Mouse (Mus musculus): Measurements from ENCODE around the gene G6pdx. TPM values are rescaled to one million over a fixed set of nuclear protein-coding genes. Genes with fewer than 3 reads are reported as not detected.

The G6pdx gene
- total RNA-seq, 2 experiments from 2014 or later, result 5.8 to 6.5 TPM

Other genes with a start within 250 kb of the G6pdx start
- gene Flna, start 179.4 kb downstream of the G6pdx start, total RNA-seq (2021), result 100 to 1,000 TPM in 1 of 2 experiments, 10 to 100 TPM in 1; 91.7 to 120 TPM
- 10 to 100 TPM; 30.5 to 33.6 TPM for gene Emd, start 174.5 kb downstream of the G6pdx start, total RNA-seq (2021)
- gene Rpl10, start 158.4 kb downstream of the G6pdx start, total RNA-seq (2021), result 100 to 1,000 TPM; 217 to 221 TPM
- 10 to 100 TPM; 42.1 to 45.2 TPM for gene Taz, start 147.3 kb downstream of the G6pdx start, total RNA-seq (2021)
- gene Dnase1l1, start 146.9 kb downstream of the G6pdx start, total RNA-seq (2021), result 10 to 100 TPM; 13.2 to 17.5 TPM
- 100 to 1,000 TPM; 128 to 139 TPM for gene Atp6ap1, start 132.1 kb downstream of the G6pdx start, total RNA-seq (2021)
- gene Gdi1, start 124.2 kb downstream of the G6pdx start, total RNA-seq (2021), result 10 to 100 TPM; 71.4 to 80.9 TPM
- 10 to 100 TPM; 23.8 to 25.7 TPM for gene Fam50a, start 116.2 kb downstream of the G6pdx start, total RNA-seq (2021)
- 1 to 10 TPM in 1 of 2 experiments, under 1 TPM in 1; 0.81 to 1.1 TPM for gene Plxna3, start 100.1 kb downstream of the G6pdx start, total RNA-seq (2021)
- gene Lage3, start 75.6 kb downstream of the G6pdx start, total RNA-seq (2021), result 10 to 100 TPM; 30.6 to 36.7 TPM
- 10 to 100 TPM; 65.9 to 69.6 TPM for gene Ubl4a, start 56.0 kb downstream of the G6pdx start, total RNA-seq (2021)
- 1 to 10 TPM; 4.3 to 5.4 TPM for gene Slc10a3, start 55.8 kb downstream of the G6pdx start, total RNA-seq (2021)
- gene Fam3a, start 35.9 kb downstream of the G6pdx start, total RNA-seq (2021), result 10 to 100 TPM; 15.4 to 19.3 TPM
- gene Ikbkg, start 35.9 kb downstream of the G6pdx start, total RNA-seq (2021), result 10 to 100 TPM; 48.3 to 48.5 TPM
- gene Gm6880, start 52.2 kb upstream of the G6pdx start, total RNA-seq (2021), result not detected
- not detected for gene Olfr1326-ps1, start 145.7 kb upstream of the G6pdx start, total RNA-seq (2021)
- gene Olfr1325, start 163.5 kb upstream of the G6pdx start, total RNA-seq (2021), result not detected
- gene Gm5640, start 216.4 kb upstream of the G6pdx start, total RNA-seq (2021), result not detected

Data from heart, postnatal 25 days (tissue).